In the genomic region with DNA sequence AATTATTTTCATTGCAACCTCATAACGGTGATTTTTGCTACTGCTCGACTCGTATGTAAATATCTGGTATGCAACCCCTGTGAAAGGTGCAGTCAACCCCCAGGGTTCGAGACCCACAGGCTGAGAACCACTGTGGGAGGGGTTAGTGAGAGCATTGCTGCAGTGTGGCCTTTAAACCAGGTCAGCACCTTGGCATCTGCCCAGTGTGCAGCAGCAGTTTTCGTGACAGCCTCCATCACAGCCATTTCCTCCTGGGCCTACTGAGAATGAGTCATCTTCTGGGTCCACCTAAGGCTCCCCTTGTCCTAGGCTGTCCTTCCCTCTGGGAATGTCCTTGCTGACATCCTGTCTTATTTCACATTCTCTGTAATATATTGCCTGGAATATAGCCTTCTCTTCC, we compare ENCODE assay signal across 11 mouse cellular contexts.
"Had no signal": no experiment of that assay in that cellular context is flagged by ENCODE, and none has a peak within 500 bp of the region (broad histone marks: within the 10 kb centered on the region; RNA-seq: fewer than 3 reads in every experiment).

No protein-coding gene starts in this region.

- H3K4me3 ChIP-seq: layer of hippocampus, adult 2 months; limb, embryonic 12.5 days; liver, embryonic 13.5 days; lung, embryonic 15.5 days; midbrain, embryonic 12.5 days; stomach, embryonic 15.5 days had no signal

- DNase-seq: kidney, adult 9 months; liver; liver, embryonic 13.5 days; liver, postnatal 0 days; lung, postnatal 14 days; right cerebral cortex, postnatal 14 days had no signal

- H3K27ac ChIP-seq: layer of hippocampus, adult 2 months; limb, embryonic 12.5 days; liver, embryonic 13.5 days; lung, embryonic 15.5 days; midbrain, embryonic 12.5 days; stomach, embryonic 15.5 days had no signal

- ATAC-seq: liver, postnatal 0 days had no signal

- H3K9ac ChIP-seq: limb, embryonic 12.5 days; liver, embryonic 13.5 days; liver, postnatal 0 days; lung, embryonic 15.5 days; midbrain, embryonic 12.5 days; stomach, embryonic 15.5 days had no signal

- H3K4me2 ChIP-seq: limb, embryonic 12.5 days; liver, embryonic 13.5 days; lung, embryonic 15.5 days; midbrain, embryonic 12.5 days; stomach, embryonic 15.5 days had no signal

- H3K36me3 ChIP-seq: limb, embryonic 12.5 days; liver, embryonic 13.5 days; lung, embryonic 15.5 days; midbrain, embryonic 12.5 days; stomach, embryonic 15.5 days had no signal

- H3K9me3 ChIP-seq: limb, embryonic 12.5 days; liver, embryonic 13.5 days; lung, embryonic 15.5 days; midbrain, embryonic 12.5 days; stomach, embryonic 15.5 days had no signal

- H3K4me1 ChIP-seq: liver, embryonic 13.5 days; midbrain, embryonic 12.5 days had no signal

- H3K27me3 ChIP-seq: liver, embryonic 13.5 days; lung, embryonic 15.5 days; midbrain, embryonic 12.5 days; stomach, embryonic 15.5 days had no signal
